Mouse (Mus musculus) urinary bladder, postnatal 0 days (tissue): ENCODE results near the gene Gltp. TPM values are rescaled to one million over a fixed set of nuclear protein-coding genes. Genes with fewer than 3 reads are reported as not detected.

Experiments used
- microRNA-seq: library from miRNA; unstranded; fragments of <30 nt; microRNA quantifications from one replicate; pipeline ENCODE4, GENCODE M21; 2016
- polyA plus RNA-seq: library from polyadenylated mRNA; unstranded; fragments of >200 nt; fragmentation: Nextera tagmentation; extraction: Ambion mirVana; gene quantifications from 2 replicates; pipeline ENCODE4 v1.2.1, GENCODE M21; 2015

Gene Gltp
- polyA plus RNA-seq = 146 and 158 TPM in 2 replicates

DNA sequence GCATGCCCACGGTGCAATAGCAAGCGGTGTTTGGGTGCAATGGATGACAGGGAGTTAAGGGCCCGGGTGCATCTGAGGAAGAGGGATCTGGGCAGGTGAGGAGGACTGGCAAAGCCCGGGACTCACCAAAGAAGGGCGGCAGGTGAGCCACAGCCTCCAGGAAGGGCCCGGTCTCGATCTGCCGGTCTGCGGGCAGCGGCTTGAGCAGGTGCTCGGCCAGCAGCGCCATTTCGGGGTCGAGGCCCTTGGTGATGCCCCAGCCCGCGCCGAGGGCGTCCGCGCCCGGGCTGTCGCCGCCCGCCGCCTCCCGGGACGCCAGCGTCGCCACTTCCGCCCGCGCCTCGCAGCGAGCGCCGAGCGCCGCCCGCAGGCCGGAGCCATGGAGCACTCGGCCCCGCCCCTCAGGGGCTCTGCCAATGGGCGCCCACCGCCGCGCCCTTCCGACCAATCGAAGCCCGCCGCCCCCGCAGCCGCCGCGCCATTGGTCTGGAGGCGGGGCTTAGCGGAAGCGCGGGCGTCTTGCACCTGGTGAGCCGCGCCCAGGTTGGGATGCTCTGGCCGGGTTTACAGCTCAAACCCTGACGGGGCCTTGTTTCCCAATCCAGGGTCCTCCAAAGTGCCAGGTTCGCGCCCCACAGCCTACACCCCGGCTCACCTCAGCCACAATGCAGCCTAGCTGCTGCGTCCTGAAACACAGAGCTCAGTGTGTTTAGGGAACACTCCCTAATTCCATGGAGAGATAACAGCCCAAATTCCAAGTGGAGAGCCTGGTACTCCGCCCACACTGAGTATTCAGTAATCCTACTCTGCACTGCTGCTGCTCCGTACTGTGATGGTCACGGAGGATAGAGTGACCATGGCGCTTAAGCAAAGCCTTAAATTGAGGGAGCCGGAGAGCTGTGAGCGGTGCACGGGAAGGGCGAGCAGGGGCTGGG is at the start of gene Gltp:
Gltp (minus strand) TSS at position 352 of the 935 bp plus-strand sequence.

DNA sequence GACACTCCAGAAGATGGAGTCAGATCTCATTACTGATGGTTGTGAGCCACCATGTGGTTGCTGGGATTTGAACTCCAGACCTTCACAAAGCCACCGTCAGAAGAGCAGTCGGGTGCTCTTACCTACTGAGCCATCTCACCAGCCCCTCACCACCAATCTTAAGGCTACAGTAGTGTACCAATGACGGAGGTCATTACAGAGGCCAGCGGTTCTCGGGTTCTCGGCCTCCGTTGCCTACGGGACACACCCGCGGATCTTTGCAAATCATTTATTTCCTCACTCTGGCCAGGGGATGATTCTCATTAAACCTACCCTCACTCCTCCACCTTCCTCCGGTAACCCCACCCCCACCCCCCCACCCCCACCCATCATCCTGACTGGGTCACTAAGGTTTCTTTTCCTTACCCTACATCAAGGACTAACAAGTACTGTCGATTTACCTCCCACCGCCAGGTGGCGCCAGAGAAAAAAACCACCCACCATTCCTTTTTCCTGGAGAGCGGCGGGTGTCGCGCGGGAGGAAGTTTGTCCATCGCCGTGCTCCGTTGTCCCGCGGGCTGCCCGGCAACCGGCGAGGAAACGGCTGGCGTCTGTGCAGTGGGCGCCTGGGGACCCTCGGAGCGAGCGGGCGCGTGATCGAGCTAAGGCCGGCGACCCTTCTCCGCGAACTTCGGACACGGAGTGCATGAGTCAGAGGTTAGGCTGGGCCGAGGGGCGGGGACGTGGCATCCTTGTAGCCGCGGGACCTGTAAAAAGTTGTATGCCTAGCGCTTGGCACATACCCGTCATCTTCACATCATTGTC is 16.7 kb upstream of the Gltp start, which contains the start of gene Tchp:
Tchp (plus strand) TSS at position 496 of the 804 bp plus-strand sequence.

DNA sequence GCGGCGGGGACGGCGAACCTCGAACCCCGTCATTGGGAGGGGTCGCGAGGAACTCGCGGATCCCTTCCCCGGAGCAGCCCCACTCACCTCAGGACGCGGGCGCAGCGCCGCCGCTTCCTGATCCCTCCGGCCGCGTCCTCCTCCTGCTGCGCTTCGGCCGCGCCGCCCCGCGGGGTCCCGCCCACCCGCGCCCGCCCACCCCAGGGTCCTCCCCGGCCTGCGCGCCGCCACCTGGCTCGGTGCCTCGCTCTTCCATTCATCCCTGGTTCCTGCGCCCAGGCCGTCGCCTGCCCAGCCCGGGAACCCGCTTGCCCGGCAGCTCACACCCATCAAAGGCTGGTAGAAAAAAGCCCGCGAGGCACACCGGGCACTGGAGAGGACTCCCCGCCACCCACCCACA is 32.5 kb downstream of the Gltp start, which contains the start of gene Trpv4:
Trpv4 (minus strand) TSS at position 167 of the 400 bp plus-strand sequence.

Small RNA genes within 50 kb of the gene (microRNA-seq; reads per million reads assigned to microRNA genes)
- gene Mir7028 = not detected

Other genes starting within 250 kb of the Gltp start
- gene Mmab, start 246.9 kb downstream of the Gltp start, polyA plus RNA-seq = 16.5 and 24.9 TPM in 2 replicates
- 35.8 and 69.6 TPM in 2 replicates for gene Mvk, start 246.7 kb downstream of the Gltp start, polyA plus RNA-seq
- gene Fam222a, start 123.0 kb downstream of the Gltp start, polyA plus RNA-seq = 0.28 and 0.30 TPM in 2 replicates
- gene Trpv4, start 32.6 kb downstream of the Gltp start, polyA plus RNA-seq = 5.9 and 6.1 TPM in 2 replicates
- 5.2 and 6.0 TPM in 2 replicates for gene Tchp, start 16.8 kb upstream of the Gltp start, polyA plus RNA-seq
- 34.1 and 37.7 TPM in 2 replicates for gene Ankrd13a, start 83.7 kb upstream of the Gltp start, polyA plus RNA-seq
- 20.5 and 21.3 TPM in 2 replicates for gene Git2, start 84.5 kb upstream of the Gltp start, polyA plus RNA-seq
- 76.9 and 78.8 TPM in 2 replicates for gene 1500011B03Rik, start 132.5 kb upstream of the Gltp start, polyA plus RNA-seq
- not detected in 2 replicates for gene 4930519G04Rik, start 162.7 kb upstream of the Gltp start, polyA plus RNA-seq
- 0.05 TPM in 1 of 2 replicates, not detected in the other for gene Gm9936, start 167.7 kb upstream of the Gltp start, polyA plus RNA-seq
- 12.3 and 19.8 TPM in 2 replicates for gene Oasl2, start 206.0 kb upstream of the Gltp start, polyA plus RNA-seq
- 1.3 and 1.9 TPM in 2 replicates for gene Oasl1, start 232.3 kb upstream of the Gltp start, polyA plus RNA-seq